13 mouse cellular contexts compared by ENCODE assay signal in the genomic region with DNA sequence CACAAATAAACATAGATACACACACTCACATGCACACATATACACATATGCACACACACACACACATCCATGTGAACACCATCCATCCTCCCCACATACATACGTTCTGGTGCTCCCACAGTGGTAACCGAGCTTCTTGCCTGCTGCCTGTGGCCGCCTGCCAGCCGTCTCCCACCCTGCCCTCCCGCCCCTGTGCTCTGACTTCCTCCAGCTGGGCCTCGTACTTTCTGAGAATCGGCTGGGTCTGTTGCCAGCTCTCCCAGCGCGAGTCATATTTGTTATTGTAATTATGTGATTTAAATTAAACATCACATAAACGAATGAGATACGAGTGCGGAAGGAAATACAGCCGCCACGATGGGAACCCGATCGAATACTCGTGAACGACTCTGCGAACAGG. TPM values are rescaled to one million over a fixed set of nuclear protein-coding genes. Genes with fewer than 3 reads are reported as not detected.
A peak's percentile ranks its signal among the peaks of the same experiment; 100 is the strongest.
DNase-seq lines count a peak whose midpoint lies in the region; ATAC-seq and TF ChIP-seq lines count a peak whose summit lies in the region.
"Had no signal": no experiment of that assay in that cellular context is flagged by ENCODE, and none has a peak within 500 bp of the region (broad histone marks: within the 10 kb centered on the region; RNA-seq: fewer than 3 reads in every experiment).

No protein-coding gene starts in this region.

- H3K4me3 ChIP-seq in forebrain, embryonic 14.5 days (ENCODE audit: low read depth, low read length): no peak overlapping the region
- H3K4me3 ChIP-seq in forebrain, embryonic 11.5 days (ENCODE audit: low read depth, low read length): no peak overlapping the region
- H3K4me3 ChIP-seq in kidney, postnatal 0 days (replicated peaks; ENCODE audit: low read depth, low read length): no peak overlapping the region
- no peak overlapping the region for H3K4me3 ChIP-seq in kidney, embryonic 14.5 days (ENCODE audit: low read length)
- no peak overlapping the region for H3K4me3 ChIP-seq in midbrain, postnatal 0 days (ENCODE audit: low read depth, low read length)
- H3K4me3 ChIP-seq in midbrain, embryonic 13.5 days (replicated peaks): no peak overlapping the region
- no peak overlapping the region for H3K4me3 ChIP-seq in stomach, embryonic 15.5 days (replicated peaks)
- H3K4me3 ChIP-seq: heart, embryonic 12.5 days had no signal

- no peak for TF ChIP-seq CTCF in kidney, postnatal 0 days (IDR thresholded peaks at IDR 0.05; ENCODE audit: low read depth)
- TF ChIP-seq CTCF in midbrain, postnatal 0 days (IDR thresholded peaks at IDR 0.05): no peak

- peak; percentile 72 for DNase-seq in forebrain, embryonic 14.5 days (ENCODE audit: low spot score)
- DNase-seq in forebrain, embryonic 11.5 days (ENCODE audit: low spot score): no peak
- DNase-seq in kidney, postnatal 0 days (ENCODE audit: low spot score): peak; percentile 77
- DNase-seq in midbrain, postnatal 0 days (ENCODE audit: low spot score): peak; percentile 55
- DNase-seq in thymus, postnatal 10 days (ENCODE audit: low spot score in 2 of 2): no peak
- DNase-seq: thymus, postnatal 14 days had no signal

- no peak overlapping the region for H3K9ac ChIP-seq in forebrain, embryonic 14.5 days (ENCODE audit: low read length)
- no peak overlapping the region for H3K9ac ChIP-seq in forebrain, embryonic 11.5 days (ENCODE audit: low read length)
- no peak overlapping the region for H3K9ac ChIP-seq in kidney, postnatal 0 days (ENCODE audit: low read depth, low read length)
- no peak overlapping the region for H3K9ac ChIP-seq in kidney, embryonic 14.5 days (ENCODE audit: low read depth, low read length)
- no peak overlapping the region for H3K9ac ChIP-seq in midbrain, postnatal 0 days (replicated peaks; ENCODE audit: low read length, poor library complexity, severe bottlenecking)
- no peak overlapping the region for H3K9ac ChIP-seq in midbrain, embryonic 13.5 days (replicated peaks)
- no peak overlapping the region for H3K9ac ChIP-seq in stomach, embryonic 15.5 days
- H3K9ac ChIP-seq: heart, embryonic 12.5 days had no signal

- no peaks in the 10 kb centered on the region for H3K36me3 ChIP-seq in forebrain, embryonic 14.5 days (ENCODE audit: control insufficient read depth, insufficient read depth, low read length)
- no peaks in the 10 kb centered on the region for H3K36me3 ChIP-seq in forebrain, embryonic 11.5 days (ENCODE audit: control insufficient read depth, insufficient read depth, low read length)
- H3K36me3 ChIP-seq in kidney, postnatal 0 days (ENCODE audit: insufficient read depth, low read length): no peaks in the 10 kb centered on the region
- no peaks in the 10 kb centered on the region for H3K36me3 ChIP-seq in kidney, embryonic 14.5 days (ENCODE audit: control insufficient read depth, insufficient read depth, low read length)
- H3K36me3 ChIP-seq in midbrain, postnatal 0 days (ENCODE audit: insufficient read depth, low read length): no peaks in the 10 kb centered on the region
- H3K36me3 ChIP-seq in midbrain, embryonic 13.5 days: no peaks in the 10 kb centered on the region
- H3K36me3 ChIP-seq in stomach, embryonic 15.5 days: no peaks in the 10 kb centered on the region
- H3K36me3 ChIP-seq: heart, embryonic 12.5 days had no signal

- H3K27ac ChIP-seq in forebrain, embryonic 14.5 days (ENCODE audit: low read depth, low read length): no peak overlapping the region
- no peak overlapping the region for H3K27ac ChIP-seq in forebrain, embryonic 11.5 days (ENCODE audit: low read depth, low read length)
- no peak overlapping the region for H3K27ac ChIP-seq in kidney, postnatal 0 days
- no peak overlapping the region for H3K27ac ChIP-seq in kidney, embryonic 14.5 days (ENCODE audit: low read depth, low read length)
- no peak overlapping the region for H3K27ac ChIP-seq in midbrain, postnatal 0 days (ENCODE audit: low read depth, low read length)
- H3K27ac ChIP-seq in midbrain, embryonic 13.5 days: no peak overlapping the region
- H3K27ac ChIP-seq in stomach, embryonic 15.5 days: no peak overlapping the region

- no peak for ATAC-seq in forebrain, embryonic 14.5 days
- no peak for ATAC-seq in forebrain, embryonic 11.5 days (replicated peaks; ENCODE audit: low FRiP score)
- ATAC-seq in kidney, postnatal 0 days (replicated peaks; ENCODE audit: low FRiP score, low read depth): no peak
- no peak for ATAC-seq in kidney, embryonic 14.5 days (ENCODE audit: low FRiP score, low TSS enrichment)
- no peak for ATAC-seq in midbrain, postnatal 0 days (ENCODE audit: low FRiP score)
- no peak for ATAC-seq in midbrain, embryonic 13.5 days
- peak; percentile 68; the same call in 1 of the 2 replicates for ATAC-seq in stomach, embryonic 15.5 days (ENCODE audit: insufficient read depth, low FRiP score, low read depth)

- H3K27me3 ChIP-seq in forebrain, embryonic 14.5 days (replicated peaks; ENCODE audit: control insufficient read depth, insufficient read depth, low read length): no peaks in the 10 kb centered on the region
- H3K27me3 ChIP-seq in forebrain, embryonic 11.5 days (ENCODE audit: control insufficient read depth, insufficient read depth, low read length): no peaks in the 10 kb centered on the region
- no peaks in the 10 kb centered on the region for H3K27me3 ChIP-seq in kidney, postnatal 0 days (ENCODE audit: insufficient read depth, low read length)
- H3K27me3 ChIP-seq in kidney, embryonic 14.5 days (ENCODE audit: control insufficient read depth, insufficient read depth, low read length): no peaks in the 10 kb centered on the region
- H3K27me3 ChIP-seq in midbrain, postnatal 0 days (ENCODE audit: insufficient read depth, low read length): no peaks in the 10 kb centered on the region
- no peaks in the 10 kb centered on the region for H3K27me3 ChIP-seq in midbrain, embryonic 13.5 days
- H3K27me3 ChIP-seq in stomach, embryonic 15.5 days (replicated peaks): 0 out of 2 replicates have a peak, but pooled peaks cover 7% of the 10 kb centered on the region

- 59% methylated on average over 19 of the region's 19 CpGs for WGBS in forebrain, embryonic 14.5 days
- 90% methylated on average over 19 of the region's 19 CpGs for WGBS in forebrain, embryonic 11.5 days
- 49% methylated on average over 19 of the region's 19 CpGs for WGBS in kidney, postnatal 0 days
- 58% methylated on average over 19 of the region's 19 CpGs for WGBS in kidney, embryonic 14.5 days
- WGBS in midbrain, postnatal 0 days: 64% methylated on average over 19 of the region's 19 CpGs
- 74% methylated on average over 19 of the region's 19 CpGs for WGBS in midbrain, embryonic 13.5 days
- WGBS in stomach, embryonic 15.5 days: 36% methylated on average over 19 of the region's 19 CpGs

- H3K4me1 ChIP-seq in forebrain, embryonic 14.5 days (ENCODE audit: control insufficient read depth, insufficient read depth, low read length): no peaks in the 10 kb centered on the region
- H3K4me1 ChIP-seq in forebrain, embryonic 11.5 days (replicated peaks; ENCODE audit: control insufficient read depth, insufficient read depth, low read length): no peaks in the 10 kb centered on the region
- no peaks in the 10 kb centered on the region for H3K4me1 ChIP-seq in kidney, postnatal 0 days (replicated peaks; ENCODE audit: insufficient read depth, low read length)
- no peaks in the 10 kb centered on the region for H3K4me1 ChIP-seq in kidney, embryonic 14.5 days (ENCODE audit: control insufficient read depth, insufficient read depth, low read length)
- H3K4me1 ChIP-seq in midbrain, postnatal 0 days (ENCODE audit: insufficient read depth, low read length): peaks cover 6% of the 10 kb centered on the region; the same call in 1 of the 2 replicates
- H3K4me1 ChIP-seq in midbrain, embryonic 13.5 days (replicated peaks): peaks cover 12% of the 10 kb centered on the region
- H3K4me1 ChIP-seq in stomach, embryonic 15.5 days: 0 out of 2 replicates have a peak, but pooled peaks cover 9% of the 10 kb centered on the region

- no peak overlapping the region for H3K4me2 ChIP-seq in forebrain, embryonic 14.5 days (ENCODE audit: low read length)
- H3K4me2 ChIP-seq in forebrain, embryonic 11.5 days (ENCODE audit: low read depth, low read length, severe bottlenecking): no peak overlapping the region
- H3K4me2 ChIP-seq in kidney, postnatal 0 days (ENCODE audit: low read length): no peak overlapping the region
- no peak overlapping the region for H3K4me2 ChIP-seq in kidney, embryonic 14.5 days (replicated peaks; ENCODE audit: low read depth, low read length)
- H3K4me2 ChIP-seq in midbrain, postnatal 0 days (ENCODE audit: low read depth, low read length, poor library complexity, severe bottlenecking): no peak overlapping the region
- no peak overlapping the region for H3K4me2 ChIP-seq in midbrain, embryonic 13.5 days (replicated peaks)
- H3K4me2 ChIP-seq in stomach, embryonic 15.5 days: no peak overlapping the region
- H3K4me2 ChIP-seq: heart, embryonic 12.5 days had no signal

- no peaks in the 10 kb centered on the region for H3K9me3 ChIP-seq in forebrain, embryonic 14.5 days (replicated peaks; ENCODE audit: control insufficient read depth, low read length)
- no peaks in the 10 kb centered on the region for H3K9me3 ChIP-seq in forebrain, embryonic 11.5 days (ENCODE audit: control insufficient read depth, low read length)
- H3K9me3 ChIP-seq in kidney, postnatal 0 days (replicated peaks; ENCODE audit: low read length): no peaks in the 10 kb centered on the region
- no peaks in the 10 kb centered on the region for H3K9me3 ChIP-seq in kidney, embryonic 14.5 days (ENCODE audit: control insufficient read depth, low read length)
- H3K9me3 ChIP-seq in midbrain, postnatal 0 days (ENCODE audit: low read length): no peaks in the 10 kb centered on the region
- H3K9me3 ChIP-seq in midbrain, embryonic 13.5 days: no peaks in the 10 kb centered on the region
- H3K9me3 ChIP-seq in stomach, embryonic 15.5 days: no peaks in the 10 kb centered on the region

RNA-seq across cellular contexts. Expression of a gene that starts 10.2 kb away (rescaled TPM):
- polyA plus RNA-seq in forebrain, embryonic 14.5 days (2014; fragmentation: Nextera tagmentation; extraction: Ambion mirVana): not detected in 2 replicates
- polyA plus RNA-seq in forebrain, embryonic 11.5 days (2014; fragmentation: Nextera tagmentation; extraction: Ambion mirVana): not detected in 2 replicates
- not detected in 2 replicates for polyA plus RNA-seq in kidney, postnatal 0 days (2015; fragmentation: Nextera tagmentation; extraction: Ambion mirVana)
- polyA plus RNA-seq in kidney, embryonic 14.5 days (2014; fragmentation: Nextera tagmentation; extraction: Ambion mirVana): not detected in 2 replicates
- total RNA-seq in midbrain, postnatal 0 days (2014; rRNA removed): not detected in 2 replicates
- polyA plus RNA-seq in midbrain, postnatal 0 days (2015; fragmentation: Nextera tagmentation; extraction: Ambion mirVana): 0.23 TPM in 1 of 2 replicates, not detected in the other
- polyA plus RNA-seq in midbrain, embryonic 13.5 days (2015; fragmentation: Nextera tagmentation; extraction: Ambion mirVana): 0.22 TPM in 1 of 2 replicates, not detected in the other
- not detected in 2 replicates for polyA plus RNA-seq in stomach, embryonic 15.5 days (2015; fragmentation: Nextera tagmentation; extraction: Ambion mirVana)
- total RNA-seq: megakaryocyte progenitor cell, adult 5-6 weeks; MEL had no signal
- polyA plus RNA-seq: heart, embryonic 12.5 days; neural tube, embryonic 11.5 days had no signal

Comparison
In these comparisons a context has a peak if more than half of its experiments do, and no peak if none do; other contexts are left out.
1. DNase-seq: peak in forebrain, embryonic 14.5 days (single experiment), kidney, postnatal 0 days (single experiment) and midbrain, postnatal 0 days (single experiment); none in forebrain, embryonic 11.5 days (single experiment) and thymus, postnatal 10 days (0 of 2).